Mouse (Mus musculus): ENCODE results near the gene Fahd1. TPM values are rescaled to one million over a fixed set of nuclear protein-coding genes. Genes with fewer than 3 reads are reported as not detected.

The Fahd1 gene
- polyA plus RNA-seq, 1 experiment from 2014 or later, result 17.3 TPM

GRCm38 (mm10) chr17:24819469-24819868, 30.7 kb downstream of the Fahd1 start:
- no peak for ATAC-seq (ENCODE audit: low FRiP score)
- Histone ChIP-seq H3K27ac (no peak overlapping the region), H3K9me3 (no peaks in the 10 kb centered on the region), H3K27me3 (peaks cover 7% of the 10 kb centered on the region), H3K4me3 (replicated peaks) (no peak overlapping the region), H3K9ac (no peak overlapping the region), H3K36me3 (replicated peaks) (no peaks in the 10 kb centered on the region), H3K4me2 (no peak overlapping the region), H3K4me1 (no peaks in the 10 kb centered on the region)
- 78% methylated on average over 2 of the region's 2 CpGs for WGBS

- H3K4me2 ChIP-seq, result no peak overlapping the region
- H3K27me3 ChIP-seq, result peaks cover 6% of the 10 kb centered on the region
- ATAC-seq (ENCODE audit: low FRiP score), result no peak
- no peaks in the 10 kb centered on the region for H3K36me3 ChIP-seq (replicated peaks)
- WGBS, result 57% methylated on average over 6 of the region's 6 CpGs
- no peaks in the 10 kb centered on the region for H3K4me1 ChIP-seq
- H3K27ac ChIP-seq, result no peak overlapping the region
- no peaks in the 10 kb centered on the region for H3K9me3 ChIP-seq
- no peak overlapping the region for H3K9ac ChIP-seq
- no peak overlapping the region for H3K4me3 ChIP-seq (replicated peaks)
Observed at GRCm38 (mm10) chr17:24818172-24818571, 32.0 kb downstream of the Fahd1 start.

GRCm38 (mm10) chr17:24817503-24817902, 32.7 kb downstream of the Fahd1 start:
- ATAC-seq (ENCODE audit: low FRiP score), result no peak
- Histone ChIP-seq H3K27ac (no peak overlapping the region), H3K36me3 (replicated peaks) (no peaks in the 10 kb centered on the region), H3K4me3 (replicated peaks) (no peak overlapping the region), H3K9ac (no peak overlapping the region), H3K4me2 (no peak overlapping the region), H3K9me3 (no peaks in the 10 kb centered on the region), H3K27me3 (peaks cover 8% of the 10 kb centered on the region), H3K4me1 (no peaks in the 10 kb centered on the region)
- 52% methylated on average over 1 of the region's 1 CpGs for WGBS

- ATAC-seq (ENCODE audit: low FRiP score), result no peak
- Histone ChIP-seq H3K27me3 (peaks cover 4% of the 10 kb centered on the region; the same call in 1 of the 2 replicates), H3K4me2 (no peak overlapping the region), H3K4me1 (no peaks in the 10 kb centered on the region), H3K27ac (no peak overlapping the region), H3K36me3 (replicated peaks) (no peaks in the 10 kb centered on the region), H3K9ac (no peak overlapping the region), H3K9me3 (no peaks in the 10 kb centered on the region), H3K4me3 (replicated peaks) (no peak overlapping the region)
- WGBS, result 88% methylated on average over 5 of the region's 5 CpGs
Observed at GRCm38 (mm10) chr17:24815256-24815655, 34.9 kb downstream of the Fahd1 start.

- no peaks in the 10 kb centered on the region for H3K9me3 ChIP-seq
- WGBS, result 46% methylated on average over 2 of the region's 2 CpGs
- H3K27ac ChIP-seq, result no peak overlapping the region
- no peak overlapping the region for H3K4me2 ChIP-seq
- H3K9ac ChIP-seq, result no peak overlapping the region
- H3K4me3 ChIP-seq (replicated peaks), result no peak overlapping the region
- H3K36me3 ChIP-seq (replicated peaks), result no peaks in the 10 kb centered on the region
- H3K27me3 ChIP-seq, result peaks cover 13% of the 10 kb centered on the region
- no peak for ATAC-seq (ENCODE audit: low FRiP score)
- H3K4me1 ChIP-seq, result no peaks in the 10 kb centered on the region
Observed at GRCm38 (mm10) chr17:24812215-24812614, 37.9 kb downstream of the Fahd1 start.

- Histone ChIP-seq H3K4me1 (no peaks in the 10 kb centered on the region), H3K27ac (no peak overlapping the region), H3K27me3 (peaks cover 20% of the 10 kb centered on the region), H3K9me3 (no peaks in the 10 kb centered on the region), H3K4me3 (replicated peaks) (no peak overlapping the region), H3K4me2 (no peak overlapping the region), H3K36me3 (replicated peaks) (no peaks in the 10 kb centered on the region), H3K9ac (no peak overlapping the region)
- 76% methylated on average over 3 of the region's 3 CpGs for WGBS
- ATAC-seq (ENCODE audit: low FRiP score), result no peak
Observed at GRCm38 (mm10) chr17:24811211-24811610, 39.0 kb downstream of the Fahd1 start.

GRCm38 (mm10) chr17:24803952-24804951, 45.9 kb downstream of the Fahd1 start, which contains the start of gene Meiob:
Gene Meiob (plus strand): TSS chr17:24804289.
- peaks cover 7% of the 10 kb centered on the region; the same call in 1 of the 2 replicates for H3K4me1 ChIP-seq
- peak within 1 kb of the TSS; percentile 65 for H3K4me3 ChIP-seq (replicated peaks)
- peak; percentile 82; the same call in 1 of the 2 replicates for ATAC-seq (ENCODE audit: low FRiP score)
- peaks cover 48% of the 10 kb centered on the region for H3K27me3 ChIP-seq
- H3K4me2 ChIP-seq, result peak within 1 kb of the TSS; percentile 90
- H3K36me3 ChIP-seq (replicated peaks), result no peaks in the 10 kb centered on the region
- no peak within 1 kb of the TSS for H3K27ac ChIP-seq
- WGBS, result under 1% methylated on average over 61 of the region's 71 CpGs
- no peaks in the 10 kb centered on the region for H3K9me3 ChIP-seq
- H3K9ac ChIP-seq, result peak within 1 kb of the TSS; percentile 67

GRCm38 (mm10) chr17:24800524-24800923, 49.6 kb downstream of the Fahd1 start:
- H3K36me3 ChIP-seq (replicated peaks), result no peaks in the 10 kb centered on the region
- peaks cover 31% of the 10 kb centered on the region for H3K27me3 ChIP-seq
- peaks cover 7% of the 10 kb centered on the region; the same call in 1 of the 2 replicates for H3K4me1 ChIP-seq
- no peak overlapping the region for H3K9ac ChIP-seq
- H3K4me2 ChIP-seq, result no peak overlapping the region
- 58% methylated on average over 3 of the region's 3 CpGs for WGBS
- no peak overlapping the region for H3K27ac ChIP-seq
- H3K4me3 ChIP-seq (replicated peaks), result no peak overlapping the region
- no peak for ATAC-seq (ENCODE audit: low FRiP score)
- no peaks in the 10 kb centered on the region for H3K9me3 ChIP-seq

GRCm38 (mm10) chr17:24799476-24799875, 50.7 kb downstream of the Fahd1 start:
- 91% methylated on average over 4 of the region's 4 CpGs for WGBS

More at GRCm38 (mm10) chr17:24799476-24799875, 50.7 kb downstream of the Fahd1 start:
- Histone ChIP-seq H3K27me3 (peaks cover 23% of the 10 kb centered on the region), H3K4me3 (replicated peaks) (no peak overlapping the region), H3K27ac (no peak overlapping the region), H3K9ac (no peak overlapping the region), H3K4me1 (peaks cover 5% of the 10 kb centered on the region; the same call in 1 of the 2 replicates), H3K9me3 (no peaks in the 10 kb centered on the region), H3K36me3 (replicated peaks) (no peaks in the 10 kb centered on the region), H3K4me2 (no peak overlapping the region)
- no peak for ATAC-seq (ENCODE audit: low FRiP score)

Other genes starting within 250 kb of the Fahd1 start
- 78.4 and 89.3 TPM in 2 replicates for gene Tsc2, start 217.7 kb downstream of the Fahd1 start, polyA plus RNA-seq (2016; fragmentation: Nextera tagmentation; extraction: Ambion mirVana)
- 14.5 and 18.8 TPM in 2 replicates for gene Nthl1, start 217.7 kb downstream of the Fahd1 start, polyA plus RNA-seq (2016; fragmentation: Nextera tagmentation; extraction: Ambion mirVana)
- 18.3 and 21.9 TPM in 2 replicates for gene Slc9a3r2, start 200.0 kb downstream of the Fahd1 start, polyA plus RNA-seq (2016; fragmentation: Nextera tagmentation; extraction: Ambion mirVana)
- gene Npw, start 191.9 kb downstream of the Fahd1 start, polyA plus RNA-seq (2016; fragmentation: Nextera tagmentation; extraction: Ambion mirVana), result not detected in 2 replicates
- gene Zfp598, start 180.7 kb downstream of the Fahd1 start, polyA plus RNA-seq (2016; fragmentation: Nextera tagmentation; extraction: Ambion mirVana), result 25.5 and 26.9 TPM in 2 replicates
- 27.8 and 33.5 TPM in 2 replicates for gene Syngr3, start 160.4 kb downstream of the Fahd1 start, polyA plus RNA-seq (2016; fragmentation: Nextera tagmentation; extraction: Ambion mirVana)
- gene Gfer, start 154.2 kb downstream of the Fahd1 start, polyA plus RNA-seq (2016; fragmentation: Nextera tagmentation; extraction: Ambion mirVana), result 49.1 and 50.2 TPM in 2 replicates
- gene Noxo1, start 154.1 kb downstream of the Fahd1 start, polyA plus RNA-seq (2016; fragmentation: Nextera tagmentation; extraction: Ambion mirVana), result 1.6 and 2.6 TPM in 2 replicates
- 94.7 and 98.0 TPM in 2 replicates for gene Tbl3, start 142.7 kb downstream of the Fahd1 start, polyA plus RNA-seq (2016; fragmentation: Nextera tagmentation; extraction: Ambion mirVana)
- gene Rnf151, start 132.3 kb downstream of the Fahd1 start, polyA plus RNA-seq (2016; fragmentation: Nextera tagmentation; extraction: Ambion mirVana), result 0.29 TPM in 1 of 2 replicates, not detected in the other
- 946 and 1,025 TPM in 2 replicates for gene Rps2, start 132.2 kb downstream of the Fahd1 start, polyA plus RNA-seq (2016; fragmentation: Nextera tagmentation; extraction: Ambion mirVana)
- gene Ndufb10, start 125.9 kb downstream of the Fahd1 start, polyA plus RNA-seq (2016; fragmentation: Nextera tagmentation; extraction: Ambion mirVana), result 195 and 201 TPM in 2 replicates
- gene Rpl3l, start 122.5 kb downstream of the Fahd1 start, polyA plus RNA-seq (2016; fragmentation: Nextera tagmentation; extraction: Ambion mirVana), result not detected in 2 replicates
- 18.8 and 19.5 TPM in 2 replicates for gene Msrb1, start 113.7 kb downstream of the Fahd1 start, polyA plus RNA-seq (2016; fragmentation: Nextera tagmentation; extraction: Ambion mirVana)
- gene Hs3st6, start 97.4 kb downstream of the Fahd1 start, polyA plus RNA-seq (2016; fragmentation: Nextera tagmentation; extraction: Ambion mirVana), result 1.1 and 1.7 TPM in 2 replicates
- not detected in 2 replicates for gene Meiob, start 46.1 kb downstream of the Fahd1 start, polyA plus RNA-seq (2016; fragmentation: Nextera tagmentation; extraction: Ambion mirVana)
- 24.8 and 27.1 TPM in 2 replicates for gene Hagh, start 10.2 kb downstream of the Fahd1 start, polyA plus RNA-seq (2016; fragmentation: Nextera tagmentation; extraction: Ambion mirVana)
- gene Igfals, start 15.6 kb upstream of the Fahd1 start, polyA plus RNA-seq (2016; fragmentation: Nextera tagmentation; extraction: Ambion mirVana), result 0.20 TPM in 1 of 2 replicates, not detected in the other
- 62.9 and 64.4 TPM in 2 replicates for gene Nubp2, start 36.0 kb upstream of the Fahd1 start, polyA plus RNA-seq (2016; fragmentation: Nextera tagmentation; extraction: Ambion mirVana)
- gene Spsb3, start 36.3 kb upstream of the Fahd1 start, polyA plus RNA-seq (2016; fragmentation: Nextera tagmentation; extraction: Ambion mirVana), result 47.3 and 50.7 TPM in 2 replicates
- gene Eme2, start 44.7 kb upstream of the Fahd1 start, polyA plus RNA-seq (2016; fragmentation: Nextera tagmentation; extraction: Ambion mirVana), result 42.7 and 44.6 TPM in 2 replicates
- gene Mrps34, start 44.8 kb upstream of the Fahd1 start, polyA plus RNA-seq (2016; fragmentation: Nextera tagmentation; extraction: Ambion mirVana), result 86.0 and 91.1 TPM in 2 replicates
- 54.9 and 63.0 TPM in 2 replicates for gene Nme3, start 46.1 kb upstream of the Fahd1 start, polyA plus RNA-seq (2016; fragmentation: Nextera tagmentation; extraction: Ambion mirVana)
- gene Mapk8ip3, start 86.6 kb upstream of the Fahd1 start, polyA plus RNA-seq (2016; fragmentation: Nextera tagmentation; extraction: Ambion mirVana), result 76.5 and 78.2 TPM in 2 replicates
- 304 and 312 TPM in 2 replicates for gene Jpt2, start 110.3 kb upstream of the Fahd1 start, polyA plus RNA-seq (2016; fragmentation: Nextera tagmentation; extraction: Ambion mirVana)
- 12.8 and 14.6 TPM in 2 replicates for gene Cramp1l, start 165.4 kb upstream of the Fahd1 start, polyA plus RNA-seq (2016; fragmentation: Nextera tagmentation; extraction: Ambion mirVana)
- 28.1 and 31.8 TPM in 2 replicates for gene Ift140, start 165.7 kb upstream of the Fahd1 start, polyA plus RNA-seq (2016; fragmentation: Nextera tagmentation; extraction: Ambion mirVana)
- 8.2 and 9.1 TPM in 2 replicates for gene Tmem204, start 233.2 kb upstream of the Fahd1 start, polyA plus RNA-seq (2016; fragmentation: Nextera tagmentation; extraction: Ambion mirVana)